Mouse (Mus musculus) kidney, adult 2 months (tissue): ENCODE data around the gene Gm9376. TPM values are rescaled to one million over a fixed set of nuclear protein-coding genes. Genes with fewer than 3 reads are reported as not detected.

Experiments used
- DNase-seq: peaks from one replicate; pipeline ENCODE4 v3.0.0; 2021
- H3K27ac ChIP-seq: fragments of 200-500 bp; 2 replicates; pipeline ENCODE4 v1.5.1; 2012; ENCODE audit warnings: low read depth, low read length, control low read depth, inconsistent platforms; ENCODE audit not compliant: insufficient read depth
- H3K27me3 ChIP-seq: fragments of 200-500 bp; replicated peaks from 2 replicates; pipeline ENCODE4 v1.6.1; 2012; ENCODE audit warnings: mild to moderate bottlenecking, moderate library complexity, low read length, inconsistent platforms; ENCODE audit not compliant: control insufficient read depth, insufficient read depth
- H3K36me3 ChIP-seq: fragments of 200-500 bp; 2 replicates; pipeline ENCODE4 v1.6.1; 2012; ENCODE audit warnings: mild to moderate bottlenecking, moderate library complexity, low read length, inconsistent platforms; ENCODE audit not compliant: control insufficient read depth, insufficient read depth
- H3K4me1 ChIP-seq: fragments of 200-500 bp; 2 replicates; pipeline ENCODE4 v1.6.1; 2011; ENCODE audit warnings: low read length; ENCODE audit not compliant: control insufficient read depth, insufficient read depth
- H3K4me3 ChIP-seq: fragments of 200-500 bp; 2 replicates; pipeline ENCODE4 v1.5.1; 2011; ENCODE audit warnings: mild to moderate bottlenecking, low read depth, low read length, control low read depth; ENCODE audit not compliant: insufficient read depth
- CTCF ChIP-seq: fragments of 200-500 bp; conservative IDR thresholded peaks from 2 replicates; pipeline ENCODE4 v1.5.1; 2011; ENCODE audit warnings: low read depth, mild to moderate bottlenecking, control low read depth, low read length, moderate library complexity, mixed read lengths; ENCODE audit not compliant: insufficient read depth, insufficient read length
- POLR2A ChIP-seq: fragments of 200-500 bp; IDR thresholded peaks from one replicate; pipeline ENCODE4 v1.6.1; 2011; ENCODE audit warnings: low read depth, low read length, control low read depth
- whole genome bisulfite sequencing: fragments of 180-500 bp; shearing (Covaris S2); methylation state at CpG from one replicate; pipeline ENCODE4 v1.1.7; 2018; 5-methylcytosine and 5-hydroxymethylcytosine counted together
- polyA plus RNA-seq: library from polyadenylated mRNA; depleted of rRNA; stranded (reverse); fragments of >200 nt; gene quantifications from 2 replicates; pipeline ENCODE4 v1.2.3, GENCODE M21; 2012

Gm9376 gene
- polyA plus RNA-seq, 1 experiment: not detected

- Histone ChIP-seq H3K4me1 (no peaks in the 10 kb centered on the region), H3K27me3 (peaks cover 21% of the 10 kb centered on the region), H3K36me3 (no peaks in the 10 kb centered on the region), H3K4me3 (no peak overlapping the region), H3K27ac (no peak overlapping the region)
- DNase-seq: no peak
- no peak for TF ChIP-seq POLR2A
- TF ChIP-seq CTCF: no peak
- WGBS: 6% methylated on average over 8 of the region's 8 CpGs
Observed at GRCm38 (mm10) chr14:118239351-118239750, 27.4 kb upstream of the Gm9376 start.

DNA sequence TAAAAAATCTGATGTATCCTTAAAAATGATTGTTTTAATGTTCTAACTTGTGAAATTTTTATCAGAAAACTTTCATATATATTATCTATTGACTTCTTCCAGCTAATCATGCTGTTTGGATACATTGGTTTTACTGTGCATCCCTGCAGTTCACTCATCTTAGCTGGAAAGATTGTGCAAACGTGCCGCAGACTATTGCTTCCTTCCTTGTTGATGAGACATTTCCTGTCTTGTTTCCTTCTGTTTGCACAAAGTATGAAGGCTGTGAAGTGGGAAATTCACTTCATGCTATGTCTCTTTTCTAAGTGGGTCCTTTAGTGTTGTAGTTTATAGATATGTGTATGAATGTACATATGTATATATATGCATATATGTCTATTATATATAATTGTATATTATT, 25.3 kb upstream of the Gm9376 start:
- 66% methylated on average over 2 of the region's 2 CpGs for WGBS
- peaks cover 3% of the 10 kb centered on the region; the same call in 1 of the 2 replicates for H3K27me3 ChIP-seq
- DNase-seq: no peak

GRCm38 (mm10) chr14:118253381-118253780, 13.4 kb upstream of the Gm9376 start:
- Histone ChIP-seq H3K27me3 (no peaks in the 10 kb centered on the region), H3K36me3 (no peaks in the 10 kb centered on the region), H3K4me3 (no peak overlapping the region), H3K4me1 (no peaks in the 10 kb centered on the region), H3K27ac (no peak overlapping the region)
- WGBS: 85% methylated on average over 6 of the region's 6 CpGs
- TF ChIP-seq CTCF (no peak), POLR2A (no peak)
- DNase-seq: no peak

More for the DNA sequence above, 25.3 kb upstream of the Gm9376 start:
- Histone ChIP-seq H3K4me3 (no peak overlapping the region), H3K4me1 (no peaks in the 10 kb centered on the region), H3K27ac (no peak overlapping the region), H3K36me3 (no peaks in the 10 kb centered on the region)
- TF ChIP-seq CTCF (no peak), POLR2A (no peak)

DNA sequence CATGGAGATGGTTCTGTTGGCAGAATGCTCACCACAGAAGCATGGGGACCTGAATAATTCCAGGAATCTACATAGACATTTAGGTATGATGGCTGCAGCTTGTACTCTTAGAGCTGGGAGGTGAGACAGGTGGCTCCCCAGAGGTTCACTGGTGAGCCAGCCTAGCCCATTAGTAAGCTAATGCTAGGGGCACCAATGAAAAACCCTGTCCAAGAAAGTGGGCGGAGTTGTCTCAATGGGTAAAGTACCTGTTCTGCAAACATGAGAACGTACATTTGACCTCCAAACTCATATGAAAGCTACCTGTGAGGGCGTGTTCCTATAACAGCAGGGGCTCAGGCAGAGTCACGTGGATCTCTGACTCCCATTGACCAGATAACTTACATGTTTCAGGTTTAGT, 2.1 kb downstream of the Gm9376 start:
- WGBS: 83% methylated on average over 4 of the region's 4 CpGs
- DNase-seq: no peak
- Histone ChIP-seq H3K4me3 (no peak overlapping the region), H3K4me1 (no peaks in the 10 kb centered on the region), H3K27ac (no peak overlapping the region), H3K27me3 (no peaks in the 10 kb centered on the region), H3K36me3 (no peaks in the 10 kb centered on the region)
- TF ChIP-seq CTCF (no peak), POLR2A (no peak)

DNA sequence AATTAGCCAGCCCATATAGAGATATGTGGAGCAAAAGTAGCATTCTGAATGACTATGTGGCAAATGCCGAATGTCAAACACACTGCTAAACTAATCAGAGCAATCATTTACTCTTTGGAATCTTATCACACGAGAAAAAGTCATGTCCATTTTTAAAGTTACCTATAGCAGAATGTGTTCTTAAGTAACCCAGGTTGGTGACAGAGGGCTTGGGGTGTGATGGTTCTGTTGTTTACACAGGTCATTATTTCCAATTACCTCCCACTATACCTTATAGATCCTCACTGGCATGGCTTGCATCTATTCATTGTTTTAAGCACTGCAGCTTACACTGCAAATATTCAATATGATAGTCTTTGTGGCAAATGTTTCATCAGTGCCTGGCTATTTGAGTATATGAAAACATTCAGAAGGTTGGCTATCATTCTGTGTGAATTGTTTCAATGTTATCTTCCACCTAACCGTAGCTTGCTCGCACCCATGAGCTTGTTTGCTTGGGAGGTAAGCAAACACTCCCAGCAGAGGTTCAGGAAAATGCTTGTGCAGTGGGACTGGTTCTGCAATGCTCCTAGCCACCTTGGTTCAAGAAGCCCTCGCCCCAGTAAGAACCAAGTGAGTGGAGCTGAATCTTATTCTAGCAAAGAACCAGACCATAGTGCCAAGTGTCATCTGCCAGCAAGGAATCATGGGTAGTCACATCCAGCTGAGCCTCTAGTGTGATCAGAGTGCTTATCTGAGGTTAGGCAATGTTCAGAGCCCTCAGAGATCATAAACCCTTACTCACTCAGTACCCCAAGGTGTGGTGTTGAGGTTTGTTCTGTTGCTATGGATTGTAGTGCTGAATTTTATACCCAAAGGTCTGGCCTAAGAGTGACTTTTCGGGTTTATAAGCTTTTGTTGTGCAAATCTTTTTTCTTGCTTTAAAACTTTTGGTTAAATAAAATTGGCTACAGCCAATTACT, 6.1 kb downstream of the Gm9376 start:
- Histone ChIP-seq H3K27ac (no peak overlapping the region), H3K36me3 (no peaks in the 10 kb centered on the region), H3K4me3 (no peak overlapping the region), H3K27me3 (no peaks in the 10 kb centered on the region), H3K4me1 (no peaks in the 10 kb centered on the region)
- 84% methylated on average over 6 of the region's 6 CpGs for WGBS
- TF ChIP-seq POLR2A (no peak), CTCF (no peak)
- DNase-seq: no peak

- Histone ChIP-seq H3K27ac (no peak overlapping the region), H3K36me3 (no peaks in the 10 kb centered on the region), H3K4me3 (no peak overlapping the region), H3K4me1 (no peaks in the 10 kb centered on the region), H3K27me3 (no peaks in the 10 kb centered on the region)
- 82% methylated on average over 7 of the region's 7 CpGs for WGBS
- DNase-seq: no peak
- TF ChIP-seq POLR2A: no peak
- no peak for TF ChIP-seq CTCF
Observed at GRCm38 (mm10) chr14:118277704-118278498, 11.1 kb downstream of the Gm9376 start.

DNA sequence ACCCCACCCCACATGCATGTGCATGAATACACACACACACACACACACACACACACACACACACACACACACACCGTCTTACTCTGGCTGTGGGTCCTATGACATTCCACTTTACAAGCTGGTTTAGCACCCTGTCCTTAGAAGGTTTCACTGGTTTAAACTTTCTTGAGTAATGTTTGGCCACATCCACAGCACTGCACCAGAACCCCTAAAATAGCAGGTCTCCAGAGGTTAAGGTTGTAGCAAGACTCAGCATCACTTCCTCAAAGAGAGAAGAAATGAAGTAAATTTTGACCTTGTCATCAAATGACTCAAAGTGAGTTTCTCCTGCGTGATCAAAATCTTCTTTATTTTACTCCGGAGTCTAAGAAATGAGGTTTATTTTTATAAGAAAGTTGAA, 15.5 kb downstream of the Gm9376 start:
- no peak for DNase-seq
- Histone ChIP-seq H3K27ac (no peak overlapping the region), H3K27me3 (no peaks in the 10 kb centered on the region), H3K4me1 (no peaks in the 10 kb centered on the region), H3K36me3 (no peaks in the 10 kb centered on the region), H3K4me3 (no peak overlapping the region)
- TF ChIP-seq POLR2A (no peak), CTCF (no peak)
- WGBS: 94% methylated on average over 3 of the region's 3 CpGs
